Mouse (Mus musculus): Measurements from ENCODE around the gene Lpar6. TPM values are rescaled to one million over a fixed set of nuclear protein-coding genes. Genes with fewer than 3 reads are reported as not detected.

The Lpar6 gene
- total RNA-seq (2015; ENCODE audit: low replicate concordance), result 3.8 and 8.8 TPM in 2 replicates
- total RNA-seq (2017; ENCODE audit: low replicate concordance), result 1.8 and 4.2 TPM in 2 replicates

DNA sequence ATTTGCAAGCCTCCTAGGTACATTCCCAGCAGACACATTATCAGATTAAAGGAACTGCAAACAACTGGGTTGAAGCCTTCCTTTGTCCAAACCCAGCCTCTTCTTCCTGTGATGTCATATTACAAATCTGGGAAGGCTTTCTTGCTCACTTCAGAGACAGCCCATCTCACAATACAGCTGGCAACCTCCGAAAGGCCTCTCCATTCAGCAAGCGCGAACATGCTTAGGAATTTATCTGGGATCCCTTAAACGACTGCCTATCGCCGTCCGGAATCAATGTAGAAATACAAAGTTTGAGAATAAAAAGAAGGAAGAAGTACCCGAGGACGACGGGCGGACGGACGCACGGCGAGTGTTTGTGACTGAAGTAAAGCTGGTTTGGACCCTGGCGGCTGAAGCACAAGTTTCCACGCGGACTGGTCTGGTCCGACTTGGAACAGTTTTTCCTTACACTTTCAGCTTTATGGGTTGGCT, at the start of gene Lpar6:
Gene Lpar6 (plus strand): TSS at position 48 of the 474 bp plus-strand sequence.
- ATAC-seq (replicated peaks; ENCODE audit: low FRiP score, poor library complexity, severe bottlenecking), result no peak

- ATAC-seq (replicated peaks; ENCODE audit: low FRiP score, poor library complexity, severe bottlenecking), result no peak
Measured at GRCm38 (mm10) chr14:73199058-73199457, 38.6 kb upstream of the Lpar6 start.

- no peak for ATAC-seq (replicated peaks; ENCODE audit: low FRiP score, poor library complexity, severe bottlenecking)
Measured at GRCm38 (mm10) chr14:73201447-73201846, 36.2 kb upstream of the Lpar6 start.

DNA sequence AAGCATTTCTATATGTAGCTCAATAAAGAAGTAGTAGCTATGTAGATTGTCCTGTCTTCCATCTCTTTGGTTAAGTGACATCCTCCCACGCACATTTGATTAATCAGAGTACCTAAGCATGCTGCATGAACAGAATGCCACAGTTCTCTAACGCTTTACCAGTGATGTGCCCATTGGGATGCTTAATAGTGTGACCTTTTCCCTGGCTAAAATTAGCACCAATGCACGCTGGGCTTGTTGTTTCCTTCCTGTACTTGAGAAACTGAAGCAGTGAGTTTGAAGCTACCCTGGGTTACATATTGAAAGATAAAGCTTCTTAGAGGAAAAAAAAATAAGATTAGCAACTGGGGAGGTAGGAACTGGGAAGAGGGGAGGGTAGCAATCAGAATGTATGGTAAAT, 33.7 kb upstream of the Lpar6 start:
- no peak for ATAC-seq (replicated peaks; ENCODE audit: low FRiP score, poor library complexity, severe bottlenecking)

- ATAC-seq (replicated peaks; ENCODE audit: low FRiP score, poor library complexity, severe bottlenecking), result no peak
Measured at GRCm38 (mm10) chr14:73209262-73209661, 28.4 kb upstream of the Lpar6 start.

DNA sequence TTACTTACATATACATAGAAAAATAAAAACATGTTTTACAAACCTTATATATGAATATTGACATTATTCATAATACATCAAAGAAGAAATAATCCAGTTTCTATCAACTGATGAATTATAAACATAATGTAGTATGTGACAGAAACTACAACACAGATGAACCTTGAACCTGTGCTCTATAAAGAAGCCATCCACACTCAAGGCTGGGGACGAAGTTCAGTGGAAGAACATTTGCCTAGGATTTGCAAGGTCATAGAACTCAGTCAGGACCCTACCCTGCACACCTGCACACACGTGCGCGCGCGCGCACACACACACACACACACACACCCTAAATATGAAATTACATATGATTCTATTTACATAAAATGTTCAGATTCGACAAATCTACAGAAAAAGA, 27.5 kb upstream of the Lpar6 start:
- no peak for ATAC-seq (replicated peaks; ENCODE audit: low FRiP score, poor library complexity, severe bottlenecking)

DNA sequence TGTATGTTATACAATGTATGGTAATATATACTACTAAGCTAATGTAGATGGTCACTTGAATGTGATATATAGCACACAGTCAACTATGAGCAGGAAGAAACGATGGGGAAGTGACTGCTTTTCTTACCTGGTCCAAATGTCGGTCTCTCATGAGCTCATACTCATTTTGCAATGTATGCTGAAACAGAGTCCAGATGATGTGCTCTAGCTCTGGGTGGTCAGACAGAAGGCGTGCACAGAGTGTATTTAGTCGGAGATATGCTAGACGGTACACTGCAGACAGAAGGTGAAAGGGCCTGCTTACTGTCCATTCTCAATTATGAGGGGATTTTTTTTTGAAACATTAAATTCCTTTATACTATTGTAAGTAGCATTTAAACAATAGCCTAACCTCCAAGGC, 26.2 kb upstream of the Lpar6 start:
- ATAC-seq (replicated peaks; ENCODE audit: low FRiP score, poor library complexity, severe bottlenecking), result no peak

- ATAC-seq (replicated peaks; ENCODE audit: low FRiP score, poor library complexity, severe bottlenecking), result no peak
Measured at GRCm38 (mm10) chr14:73217062-73217461, 20.6 kb upstream of the Lpar6 start.

DNA sequence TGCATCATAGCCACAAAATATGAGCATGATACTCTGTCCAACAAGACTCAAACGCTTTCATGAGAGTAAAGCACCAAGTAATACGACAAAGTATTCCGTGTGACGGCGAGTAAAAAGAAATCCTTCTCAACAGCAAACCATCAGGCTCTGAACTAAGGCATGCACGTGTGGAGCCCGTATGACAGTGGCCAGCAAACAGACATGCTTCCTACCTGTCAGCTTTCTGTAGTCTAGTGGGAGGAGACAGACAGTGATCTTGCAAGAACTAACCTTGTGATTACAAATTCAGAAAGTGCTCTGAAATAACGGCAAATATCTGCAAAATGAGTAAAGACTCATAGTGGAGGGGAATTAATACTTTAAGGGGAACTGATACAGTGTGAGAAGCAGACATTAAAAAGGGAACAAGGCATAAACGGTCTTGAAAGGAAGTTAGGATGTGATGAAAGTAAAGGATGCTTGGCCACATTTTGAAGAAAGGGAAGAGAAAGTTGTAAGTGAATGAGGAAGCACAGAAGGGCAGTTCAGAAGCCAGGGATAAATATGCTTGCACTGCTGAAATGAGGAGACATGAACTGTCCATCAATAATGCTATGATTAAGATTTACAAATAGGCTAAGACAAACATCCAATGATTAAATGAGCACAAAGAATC, 15.3 kb upstream of the Lpar6 start:
- ATAC-seq (replicated peaks; ENCODE audit: low FRiP score, poor library complexity, severe bottlenecking), result no peak

- ATAC-seq (replicated peaks; ENCODE audit: low FRiP score, poor library complexity, severe bottlenecking), result no peak
Measured at GRCm38 (mm10) chr14:73226346-73226745, 11.3 kb upstream of the Lpar6 start.

DNA sequence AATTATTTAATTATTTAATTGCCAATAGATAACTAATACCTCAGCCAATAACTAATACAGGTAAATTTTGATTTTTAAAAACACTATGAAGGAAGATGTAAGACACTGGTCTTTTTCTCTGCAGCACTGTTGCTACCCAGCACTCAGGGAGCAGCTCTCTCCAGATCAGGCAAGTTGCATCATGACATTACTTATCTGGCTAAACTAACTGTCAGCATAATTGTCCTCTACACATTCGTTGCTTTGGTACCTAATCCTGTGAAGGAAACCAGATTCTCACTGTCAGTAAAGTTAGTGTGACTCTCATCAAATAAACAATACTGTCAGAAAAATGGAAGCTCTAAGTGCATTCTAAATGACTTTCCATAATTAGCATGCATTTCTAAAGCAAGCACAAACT, 10.8 kb upstream of the Lpar6 start:
- no peak for ATAC-seq (replicated peaks; ENCODE audit: low FRiP score, poor library complexity, severe bottlenecking)

DNA sequence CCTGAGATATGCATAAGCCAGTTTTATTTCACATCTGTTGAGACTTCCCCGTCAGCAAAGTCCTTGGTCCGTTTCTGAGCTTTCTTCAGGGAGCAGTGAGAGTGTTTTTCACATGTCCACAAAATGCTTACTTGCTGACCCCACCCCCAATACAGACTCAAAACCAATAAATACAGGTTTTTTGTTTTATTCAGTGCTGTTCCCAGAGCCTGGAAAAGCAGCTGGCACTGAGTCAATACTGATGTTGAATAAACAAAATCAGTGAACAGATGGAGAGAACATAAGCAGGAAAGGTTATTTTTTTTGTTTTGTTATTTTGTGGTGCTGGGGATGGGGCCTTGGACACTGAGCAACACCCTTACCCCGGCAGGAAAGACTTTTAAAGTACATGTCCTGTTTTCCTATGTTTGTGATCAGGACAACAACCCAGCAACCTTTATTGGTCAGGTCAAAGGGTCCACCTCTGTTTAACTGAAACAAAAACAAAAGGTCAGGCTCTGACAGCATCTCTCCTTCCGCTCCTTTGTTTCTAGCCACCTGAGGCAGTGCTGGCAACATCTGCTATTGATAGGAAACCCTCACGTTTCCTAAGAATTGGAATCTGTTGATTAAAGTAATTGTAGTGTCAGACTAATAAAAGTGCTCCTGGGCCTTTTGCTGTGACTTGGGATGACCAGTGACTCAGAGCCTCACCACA, 6.3 kb upstream of the Lpar6 start:
- no peak for ATAC-seq (replicated peaks; ENCODE audit: low FRiP score, poor library complexity, severe bottlenecking)

GRCm38 (mm10) chr14:73234468-73235031, 3.1 kb upstream of the Lpar6 start:
- no peak for ATAC-seq (replicated peaks; ENCODE audit: low FRiP score, poor library complexity, severe bottlenecking)

DNA sequence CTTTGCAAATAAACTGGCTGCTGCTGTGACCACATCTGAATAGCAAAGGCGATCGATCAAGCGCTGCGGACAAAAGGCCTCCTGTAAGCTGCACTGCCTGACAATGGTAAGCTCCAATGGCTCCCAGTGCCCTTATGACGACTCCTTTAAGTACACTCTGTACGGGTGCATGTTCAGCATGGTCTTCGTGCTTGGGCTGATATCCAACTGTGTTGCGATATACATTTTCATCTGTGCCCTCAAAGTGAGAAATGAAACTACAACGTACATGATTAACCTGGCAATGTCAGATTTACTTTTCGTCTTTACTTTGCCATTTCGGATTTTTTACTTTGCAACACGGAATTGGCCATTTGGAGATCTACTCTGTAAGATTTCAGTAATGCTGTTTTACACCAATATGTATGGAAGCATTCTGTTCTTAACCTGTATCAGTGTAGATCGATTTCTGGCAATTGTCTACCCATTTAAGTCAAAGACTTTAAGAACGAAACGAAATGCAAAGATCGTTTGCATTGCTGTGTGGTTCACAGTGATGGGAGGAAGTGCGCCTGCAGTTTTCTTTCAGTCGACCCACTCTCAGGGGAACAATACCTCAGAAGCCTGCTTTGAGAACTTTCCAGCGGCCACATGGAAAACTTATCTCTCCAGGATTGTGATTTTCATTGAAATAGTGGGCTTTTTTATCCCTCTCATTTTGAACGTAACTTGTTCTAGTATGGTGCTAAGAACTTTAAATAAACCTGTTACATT, 979 bp downstream of the Lpar6 start:
- ATAC-seq (replicated peaks; ENCODE audit: low FRiP score, poor library complexity, severe bottlenecking), result no peak; the same call in 1 of the 2 replicates

- ATAC-seq (replicated peaks; ENCODE audit: low FRiP score, poor library complexity, severe bottlenecking), result no peak
Measured at GRCm38 (mm10) chr14:73239291-73239690, 1.6 kb downstream of the Lpar6 start.

DNA sequence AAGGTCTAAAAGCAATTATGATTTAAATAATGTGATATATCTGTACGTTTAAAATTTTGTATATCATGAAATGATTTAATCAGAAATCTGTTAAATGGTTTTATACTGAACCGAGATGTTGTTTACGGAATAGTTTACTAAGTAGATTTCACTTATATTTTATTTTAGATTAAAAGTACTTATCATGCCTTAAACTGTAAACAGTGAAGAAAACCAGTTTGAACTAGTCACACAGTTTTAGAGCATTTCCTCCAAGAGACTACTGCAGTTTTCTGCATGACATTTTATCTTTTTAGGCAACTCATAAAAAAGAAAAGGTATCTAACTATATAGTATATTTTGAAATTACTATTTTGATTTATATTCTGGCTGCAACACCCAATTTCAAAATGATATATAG, 2.2 kb downstream of the Lpar6 start:
- ATAC-seq (replicated peaks; ENCODE audit: low FRiP score, poor library complexity, severe bottlenecking), result no peak

- no peak for ATAC-seq (replicated peaks; ENCODE audit: low FRiP score, poor library complexity, severe bottlenecking)
Measured at GRCm38 (mm10) chr14:73244061-73244597, 6.4 kb downstream of the Lpar6 start.

DNA sequence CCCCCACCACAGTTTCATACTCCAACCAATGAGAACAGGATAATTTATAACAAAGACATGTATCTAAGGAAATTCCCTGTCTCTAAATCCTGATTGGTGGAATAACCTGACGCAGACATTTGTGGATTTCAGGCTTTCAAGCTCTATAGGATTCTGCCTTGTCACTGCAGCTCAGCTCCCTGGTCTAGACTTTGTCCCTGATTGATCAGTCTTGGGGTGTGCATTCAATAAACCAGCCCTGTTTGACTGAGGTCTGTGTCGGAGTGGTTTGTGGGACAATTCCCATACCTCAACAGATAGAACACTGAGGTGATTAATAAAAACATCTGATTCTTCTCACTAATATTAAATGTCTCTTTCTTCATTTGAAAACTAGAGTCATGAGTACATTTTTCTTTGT, 12.4 kb downstream of the Lpar6 start:
- ATAC-seq (replicated peaks; ENCODE audit: low FRiP score, poor library complexity, severe bottlenecking), result no peak

- no peak for ATAC-seq (replicated peaks; ENCODE audit: low FRiP score, poor library complexity, severe bottlenecking)
Measured at GRCm38 (mm10) chr14:73252276-73252675, 14.6 kb downstream of the Lpar6 start.

Measured in erythroblast, adult 5-6 weeks (primary cell).